Mouse (Mus musculus) urinary bladder, postnatal 25 days (tissue): Measurements from ENCODE around the gene Hspa2.
"Not testable (repeated sequence)": the region's sequence is repeated elsewhere in the genome, so short reads cannot be mapped to it uniquely, and the experiment has no call there.

ENCODE experiments used
- DNase-seq: peaks from one replicate; pipeline ENCODE4 v3.0.0; 2022; ENCODE audit warnings: low spot score

Gene Hspa2

DNA sequence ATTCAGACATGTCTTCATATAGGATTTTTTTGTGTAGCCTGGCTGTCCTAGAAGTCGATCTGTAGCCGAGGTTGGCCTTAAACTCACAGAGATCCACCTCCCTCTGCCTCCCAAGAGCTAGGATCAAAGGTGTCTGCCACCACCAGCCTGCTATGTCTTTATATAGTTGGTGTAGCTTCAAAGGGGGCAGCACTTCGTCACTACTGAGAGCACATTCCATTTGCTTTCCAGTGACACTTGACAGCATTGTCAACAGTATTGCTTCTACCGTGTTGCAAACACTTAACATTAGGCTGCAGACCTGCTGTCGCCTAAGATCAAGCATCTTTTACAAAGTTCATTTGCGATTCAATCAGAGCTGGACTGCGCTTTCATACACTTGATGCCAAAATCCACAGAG, 30.1 kb downstream of the Hspa2 start:
- DNase-seq, result no peak

DNA sequence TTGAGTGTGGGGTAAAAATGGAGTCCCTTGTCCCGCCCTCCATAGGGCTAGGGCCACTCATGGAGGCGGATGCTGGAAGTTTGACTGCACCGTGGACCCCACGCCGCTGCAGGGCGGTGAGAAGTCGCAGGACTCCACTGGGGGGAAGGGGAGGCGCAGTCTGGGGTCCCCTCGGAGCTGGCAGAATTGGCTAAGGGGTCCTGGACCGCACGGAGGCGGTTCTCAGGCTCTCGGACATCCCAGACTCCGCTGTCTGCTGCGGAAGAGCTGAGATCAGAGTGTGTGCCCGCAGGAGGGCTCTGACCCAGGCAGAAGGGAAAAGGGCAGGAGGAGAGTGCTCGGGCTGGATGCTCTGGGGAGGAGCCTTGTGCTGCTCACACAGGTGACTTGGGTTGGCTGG, 31.1 kb downstream of the Hspa2 start:
- DNase-seq, result no peak

DNA sequence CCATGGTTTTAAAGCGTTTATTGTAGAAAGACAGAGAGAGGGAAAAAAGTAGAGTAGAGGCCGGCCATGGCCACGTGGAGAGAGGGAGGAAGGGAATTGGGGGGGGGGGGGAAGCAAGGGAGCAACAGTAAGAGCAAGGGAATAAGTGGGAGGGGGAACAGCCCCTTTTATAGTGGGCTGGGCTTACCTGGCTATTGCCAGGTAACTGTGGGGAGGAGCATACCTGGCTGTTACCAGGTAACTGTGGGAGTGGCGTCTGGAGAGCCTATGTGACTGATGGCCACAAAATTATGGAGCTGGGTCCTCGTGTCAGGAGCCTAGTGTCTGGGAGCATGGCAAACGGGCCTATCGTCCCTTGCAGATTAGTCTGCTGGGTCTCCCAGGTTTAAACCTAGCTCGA, 31.6 kb downstream of the Hspa2 start:
- DNase-seq, result no peak

DNA sequence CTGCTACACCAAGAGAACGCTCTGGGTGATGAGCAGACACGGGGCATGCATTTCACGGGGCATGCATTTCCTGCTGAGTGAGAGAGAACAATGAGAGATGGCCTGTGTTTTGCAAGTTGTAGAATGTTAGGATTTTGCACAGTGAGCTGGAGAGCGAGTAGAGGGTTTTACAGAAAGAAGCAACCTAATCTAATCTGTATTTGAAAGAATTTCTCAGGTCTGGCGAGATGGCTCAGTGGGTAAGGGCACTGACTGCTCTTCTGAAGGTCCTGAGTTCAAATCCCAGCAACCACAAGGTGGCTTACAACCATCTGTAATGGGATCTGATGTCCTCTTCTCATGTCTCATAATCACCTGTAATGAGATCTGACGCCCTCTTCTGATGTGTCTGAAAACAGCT, 39.5 kb downstream of the Hspa2 start:
- DNase-seq, result not testable (repeated sequence)

DNA sequence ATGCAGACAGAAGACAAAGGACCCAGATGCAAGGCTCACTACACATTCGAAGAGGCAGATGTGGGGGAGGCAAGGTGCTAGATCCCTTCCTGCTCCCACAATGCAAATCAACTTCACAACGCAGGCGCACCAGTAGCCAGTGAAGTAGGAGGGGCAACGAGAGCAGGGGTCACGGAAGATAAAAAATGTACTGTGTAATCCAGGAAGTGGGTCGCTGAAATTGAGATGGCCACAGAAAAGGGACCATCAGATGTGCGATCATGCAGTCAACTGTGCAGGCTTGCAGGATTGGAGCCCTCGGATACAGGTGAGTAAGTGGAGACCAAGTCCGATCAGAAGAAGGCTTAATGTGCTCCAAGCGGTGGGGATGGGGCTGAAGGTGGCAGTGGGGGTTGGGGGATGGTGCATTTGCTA, 40.4 kb downstream of the Hspa2 start:
- no peak for DNase-seq

DNA sequence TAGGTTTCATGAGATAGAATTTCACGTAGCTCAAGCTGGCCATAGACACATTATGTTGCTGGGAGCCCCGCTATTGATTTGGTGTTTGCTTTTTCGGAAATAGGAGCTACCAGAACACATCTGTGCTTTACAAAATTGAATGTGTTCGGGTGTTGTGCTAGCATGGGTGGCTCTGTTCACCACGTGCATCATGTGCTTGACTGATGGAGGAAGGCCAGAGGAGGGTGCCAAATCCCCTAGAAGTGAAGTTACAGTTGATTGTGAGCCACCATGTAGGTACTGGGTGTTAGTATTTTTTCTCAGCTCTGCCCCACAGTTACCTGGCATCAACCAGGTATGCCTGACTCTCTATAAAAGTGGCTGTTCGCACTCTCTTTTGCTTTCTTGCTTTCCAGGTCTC, 40.9 kb downstream of the Hspa2 start:
- no peak for DNase-seq

DNA sequence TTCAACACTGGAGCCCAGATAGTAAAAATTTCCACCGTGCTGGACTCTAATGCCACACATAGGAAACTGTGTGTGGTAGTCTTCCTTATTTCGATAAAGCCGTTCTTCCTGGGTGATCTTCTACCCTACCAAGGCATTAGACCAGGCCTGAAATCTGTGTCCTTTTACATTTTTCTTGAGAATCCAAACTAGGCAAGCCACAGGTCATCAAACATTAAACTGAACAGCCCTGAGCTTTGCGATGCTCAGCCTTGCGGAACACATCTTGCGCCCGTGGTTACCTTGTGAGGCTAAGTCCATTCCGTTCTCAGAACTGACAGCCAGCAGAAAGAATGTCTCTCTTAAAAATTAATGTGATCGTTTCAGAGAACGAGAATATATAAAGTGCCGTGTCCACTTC, 42.2 kb downstream of the Hspa2 start:
- no peak for DNase-seq

DNA sequence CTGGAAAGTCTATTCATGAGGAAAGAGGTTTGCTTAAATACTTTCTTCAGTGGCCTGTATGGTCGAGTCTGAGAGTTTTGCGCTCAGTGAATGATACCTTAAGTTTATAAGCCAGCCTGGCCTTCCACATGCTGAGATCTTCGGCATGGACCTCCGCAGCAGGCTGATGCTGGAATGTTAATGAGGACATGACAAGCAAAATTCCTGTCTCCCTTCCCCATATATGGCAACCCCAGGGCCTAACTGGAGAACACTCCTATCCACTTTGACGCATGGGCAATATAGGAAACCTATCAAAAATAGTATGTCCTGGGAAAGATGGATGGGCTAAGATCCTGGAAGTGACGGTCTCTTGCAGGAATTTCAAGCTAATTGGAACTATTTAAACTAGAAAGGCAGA, 44.2 kb downstream of the Hspa2 start:
- no peak for DNase-seq

DNA sequence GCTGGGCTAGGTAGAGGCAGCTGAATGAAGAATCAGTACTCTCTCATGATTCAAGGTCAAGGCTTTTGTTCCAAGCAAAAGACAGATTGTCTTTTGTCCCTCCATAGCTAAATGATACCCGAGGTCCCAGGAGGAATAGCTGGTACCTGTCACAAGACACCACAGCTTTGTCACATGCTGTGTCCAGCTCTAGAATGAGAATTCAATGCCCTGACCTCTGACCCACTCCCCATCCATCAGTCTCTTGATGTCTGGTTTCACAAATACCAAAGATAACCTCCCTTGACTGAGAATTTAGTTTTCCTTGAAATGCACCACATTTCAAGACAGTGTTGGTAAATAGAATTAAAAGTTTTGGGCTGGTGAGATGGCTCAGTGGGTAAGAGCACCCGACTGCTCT, 48.2 kb downstream of the Hspa2 start:
- DNase-seq, result no peak
